Mouse (Mus musculus) T-helper 2 cell (primary cell): ENCODE measurements around the gene Actb.

Source experiments
- in situ Hi-C: fragments of 300-600 bp; cut with MboI, MseI; formaldehyde crosslinking; loops from one replicate; pipeline ENCODE4 v1.15.1; 2025; ENCODE audit warnings: high pct_unique_total_duplicates

Gene Actb

DNA sequence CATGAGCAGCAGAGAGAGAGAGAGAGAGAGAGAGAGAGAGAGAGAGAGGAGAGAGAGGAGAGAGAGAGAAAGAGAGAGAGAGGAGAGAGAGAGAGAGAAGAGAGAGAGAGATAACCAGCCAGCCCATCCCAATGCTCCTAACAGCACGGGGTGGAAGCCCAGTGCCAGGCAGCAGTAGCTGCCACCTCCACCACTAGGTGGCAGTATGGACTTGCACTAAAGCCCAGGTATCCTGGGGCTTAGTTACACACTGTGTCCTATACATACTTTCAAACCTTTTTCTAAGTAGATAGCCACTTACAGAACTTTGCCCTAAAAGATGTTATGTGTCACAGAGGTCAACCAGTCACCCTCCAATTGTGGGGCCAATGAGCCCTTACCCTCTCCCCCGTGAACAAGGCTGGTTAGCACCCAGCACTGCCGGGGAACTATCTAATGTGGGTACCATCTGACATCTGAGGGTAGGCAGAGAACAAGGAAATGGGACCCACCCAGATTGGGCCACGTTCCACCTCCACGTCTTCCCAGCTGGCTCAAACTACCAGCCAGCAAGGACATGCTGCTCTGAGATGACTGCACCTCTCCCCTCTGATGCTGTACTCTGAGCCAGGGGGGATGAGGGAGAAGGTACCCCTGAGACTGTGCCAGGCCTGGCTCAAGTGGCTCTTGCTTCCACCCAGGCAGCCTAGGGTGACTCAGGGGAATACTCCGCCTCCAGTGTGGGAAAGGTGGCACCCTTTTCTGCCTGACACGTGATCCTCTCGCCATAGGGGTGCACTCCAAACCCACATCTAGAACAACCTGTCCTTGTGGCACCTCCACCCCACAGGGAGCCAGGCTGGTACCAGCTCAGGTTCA, 27.0 kb downstream of the Actb start:
- in situ Hi-C loops = loop anchor here (5.0 to 10.0 kb wide), 2 partner anchors 55 to 97 kb away; no protein-coding TSS in a partner anchor

DNA sequence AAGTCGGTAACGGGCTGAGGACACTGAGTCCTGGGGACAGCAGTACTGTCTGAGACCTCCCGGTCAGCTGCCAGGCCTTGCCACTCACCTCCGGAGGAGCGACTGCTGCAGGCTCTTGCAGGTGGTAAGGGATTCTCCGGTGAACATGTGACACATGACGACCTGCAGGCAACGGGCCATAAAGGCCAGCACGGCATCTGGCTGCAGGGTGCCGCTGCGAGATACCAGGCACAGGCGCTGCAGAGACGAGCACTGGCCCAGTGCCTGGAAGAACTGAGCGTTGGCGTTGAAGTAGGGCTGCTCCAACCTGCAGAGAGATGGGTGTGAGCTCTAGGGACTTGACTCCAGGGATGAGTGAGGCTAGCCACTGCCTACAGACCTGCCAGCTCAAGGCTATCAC, 28.0 kb downstream of the Actb start:
- in situ Hi-C loops = no loop called here

DNA sequence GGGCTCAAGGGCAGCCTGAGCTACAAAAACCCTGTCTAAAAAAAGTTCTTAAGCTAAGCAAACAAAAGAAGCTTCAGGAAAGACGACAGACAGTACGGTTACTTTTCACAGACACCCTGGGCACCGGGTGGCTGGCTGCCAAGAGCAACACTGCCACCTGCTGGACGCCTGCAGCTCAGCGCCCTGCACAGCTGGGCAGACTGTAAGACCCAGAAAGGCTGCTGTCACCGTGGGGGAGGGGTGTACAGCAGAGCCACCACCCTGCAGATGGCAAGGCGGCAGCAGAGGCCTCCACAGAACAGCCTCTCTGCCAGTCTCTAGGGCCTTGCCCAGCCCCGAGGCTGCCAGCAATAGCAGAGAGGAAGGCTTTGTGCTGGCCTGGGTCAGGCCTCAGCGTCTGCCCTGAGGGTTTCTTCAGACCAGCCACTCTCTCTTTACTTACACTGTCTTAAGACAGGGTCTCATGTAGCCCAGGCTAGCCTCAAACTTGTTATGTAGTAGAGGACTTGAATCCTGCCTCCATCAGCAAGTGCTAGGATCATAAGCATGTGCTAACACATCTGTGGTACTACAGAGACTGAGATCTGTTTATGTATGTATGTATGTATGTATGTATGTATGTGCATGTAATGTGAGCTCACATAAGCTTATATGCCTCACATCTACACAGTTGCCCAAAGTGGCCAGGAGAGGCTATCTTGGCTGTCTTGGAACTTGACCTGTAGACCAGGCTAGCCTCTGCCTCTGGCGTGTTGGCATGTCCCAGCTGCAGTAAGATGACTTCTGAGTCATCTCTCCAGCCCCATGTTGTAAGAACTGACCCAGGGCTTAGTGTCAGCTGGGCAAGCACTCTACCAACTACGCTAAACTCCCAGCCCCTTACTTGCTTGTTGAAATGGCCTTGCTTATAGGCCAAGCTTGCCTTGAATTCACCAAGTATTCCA, 28.9 kb downstream of the Actb start:
- in situ Hi-C loops = no loop called here

DNA sequence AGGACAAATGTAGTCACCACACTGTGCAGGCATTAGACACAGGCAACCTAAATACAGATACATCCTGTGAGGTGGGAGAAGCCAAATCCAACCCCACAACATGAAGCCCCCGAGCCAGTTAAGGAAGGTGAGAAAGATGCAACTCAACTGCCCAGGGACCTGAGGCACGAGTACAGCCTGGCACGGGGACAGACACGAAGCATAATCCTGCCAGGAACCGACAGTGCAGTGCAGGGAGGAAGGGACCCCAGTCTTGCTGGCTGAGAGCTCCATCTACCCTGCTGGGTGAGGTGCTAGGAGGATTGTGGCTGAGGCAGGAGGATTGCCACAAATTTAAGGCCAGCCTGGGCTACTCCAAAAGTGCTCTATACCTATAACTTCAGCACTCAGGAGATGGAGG, 29.7 kb downstream of the Actb start:
- in situ Hi-C loops = no loop called here

DNA sequence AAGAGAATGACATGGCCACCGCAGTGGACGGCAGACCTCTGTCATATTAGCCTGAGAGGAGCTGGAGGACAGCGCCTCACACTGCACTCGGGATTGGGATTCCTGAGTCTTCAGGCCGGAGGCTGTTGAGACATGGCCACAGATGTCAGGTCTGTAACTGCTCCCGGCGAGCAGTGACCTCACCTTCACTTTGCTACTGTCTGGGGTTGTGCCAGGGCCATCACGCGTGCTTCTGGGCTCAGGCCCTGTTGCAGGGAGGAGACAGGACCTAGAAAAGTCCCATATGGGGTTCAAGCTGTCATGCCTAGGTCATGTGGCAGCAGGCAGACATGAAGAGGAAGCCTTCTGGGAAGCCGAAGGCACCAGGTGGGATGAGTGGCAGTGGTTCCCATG, 31.0 kb downstream of the Actb start:
- in situ Hi-C loops = no loop called here

DNA sequence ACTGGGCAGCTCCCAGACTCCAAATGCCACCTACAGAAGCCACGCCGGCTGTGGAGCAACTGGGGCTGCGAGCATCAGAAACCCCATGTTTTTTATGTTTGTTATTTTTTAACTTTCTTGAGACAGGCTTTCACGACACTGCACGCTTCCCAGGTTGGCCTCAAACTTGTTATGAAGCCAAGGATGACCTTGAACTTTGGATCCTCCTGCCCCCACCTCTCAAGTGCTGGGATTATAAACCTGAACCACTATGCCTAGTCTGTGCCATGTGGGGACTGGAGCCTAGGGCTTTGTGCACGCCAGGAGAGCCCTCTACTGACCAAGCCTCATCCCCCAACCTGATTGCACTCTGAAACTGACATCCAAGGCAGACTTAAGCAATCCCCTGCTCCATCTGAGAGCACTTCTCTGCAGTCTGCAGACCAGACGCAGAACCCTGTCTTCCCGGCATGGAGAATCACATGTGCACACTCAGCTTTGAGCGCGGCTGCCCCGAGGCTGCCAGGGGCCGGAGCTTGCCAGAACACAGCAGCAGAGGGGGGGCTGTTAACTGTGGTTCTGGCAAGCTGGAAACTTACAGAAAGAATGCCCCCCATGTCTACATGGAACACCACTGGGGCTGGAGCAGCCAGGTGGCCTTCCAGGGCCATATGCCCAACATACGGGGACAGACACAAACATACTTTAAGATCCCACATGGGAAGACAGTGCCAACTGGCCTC, 31.6 kb downstream of the Actb start:
- in situ Hi-C loops = loop anchor here (5.0 kb wide), 1 partner anchor 162 kb away; no protein-coding TSS in a partner anchor

DNA sequence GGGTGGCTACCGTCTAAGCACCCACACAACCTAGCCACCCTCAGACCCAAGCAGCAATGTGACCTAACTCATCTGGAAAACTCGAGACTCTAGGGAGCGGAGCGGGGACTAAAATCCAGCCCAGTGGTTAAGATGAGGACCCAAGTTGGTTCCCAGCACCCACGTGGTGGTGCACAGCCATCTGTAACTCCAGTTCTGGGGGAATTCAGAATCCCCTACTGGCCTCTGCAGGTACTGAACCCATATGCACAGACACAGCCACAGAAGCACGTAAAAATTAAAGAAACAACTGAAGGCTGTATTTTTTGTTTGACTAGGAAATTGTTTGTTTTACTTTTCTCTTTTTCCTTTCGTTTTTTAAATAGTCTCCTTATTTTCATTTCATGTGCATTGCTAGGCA, 32.8 kb downstream of the Actb start:
- in situ Hi-C loops = loop anchor here (5.0 kb wide), 1 partner anchor 164 kb away; no protein-coding TSS in a partner anchor

DNA sequence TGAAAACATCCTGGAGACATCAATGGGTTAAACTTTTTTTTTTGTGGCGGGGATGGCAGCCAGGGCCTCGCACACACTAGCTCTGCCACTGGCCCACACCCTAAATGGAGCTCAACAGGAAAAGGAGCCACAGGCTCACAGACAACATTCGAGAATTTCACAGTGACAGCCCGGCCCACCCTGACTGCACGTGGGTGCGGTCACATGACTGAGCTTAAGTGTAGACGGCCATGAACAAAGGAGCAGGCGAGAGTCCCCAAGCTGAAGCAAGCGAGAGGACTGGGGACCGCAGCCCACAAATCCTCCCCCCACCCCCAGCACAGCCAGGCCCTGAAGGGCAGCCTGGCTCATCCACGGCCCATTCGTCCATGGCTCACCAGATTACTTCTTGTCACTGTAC, 34.8 kb downstream of the Actb start:
- in situ Hi-C loops = loop anchor here (5.0 kb wide), 1 partner anchor 166 kb away; no protein-coding TSS in a partner anchor

DNA sequence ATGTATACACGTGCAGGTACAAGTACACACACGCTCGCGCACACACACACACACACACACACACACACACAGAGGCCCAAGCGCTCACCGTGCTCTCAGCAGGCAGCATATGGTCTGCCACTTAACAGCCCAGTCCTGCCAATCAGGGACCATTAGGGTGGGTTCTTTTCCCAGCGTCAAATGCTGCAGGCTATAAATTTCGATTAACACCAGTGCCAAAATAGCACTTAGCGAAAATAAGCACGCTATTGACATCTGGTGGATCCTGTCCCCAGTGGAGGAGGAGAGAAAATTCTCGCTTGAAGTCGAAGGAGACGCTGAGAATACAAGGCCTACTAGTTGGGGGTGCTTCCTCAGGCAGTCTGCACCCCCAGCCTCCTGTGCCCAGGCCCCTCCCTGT, 37.1 kb downstream of the Actb start:
- in situ Hi-C loops = no loop called here

DNA sequence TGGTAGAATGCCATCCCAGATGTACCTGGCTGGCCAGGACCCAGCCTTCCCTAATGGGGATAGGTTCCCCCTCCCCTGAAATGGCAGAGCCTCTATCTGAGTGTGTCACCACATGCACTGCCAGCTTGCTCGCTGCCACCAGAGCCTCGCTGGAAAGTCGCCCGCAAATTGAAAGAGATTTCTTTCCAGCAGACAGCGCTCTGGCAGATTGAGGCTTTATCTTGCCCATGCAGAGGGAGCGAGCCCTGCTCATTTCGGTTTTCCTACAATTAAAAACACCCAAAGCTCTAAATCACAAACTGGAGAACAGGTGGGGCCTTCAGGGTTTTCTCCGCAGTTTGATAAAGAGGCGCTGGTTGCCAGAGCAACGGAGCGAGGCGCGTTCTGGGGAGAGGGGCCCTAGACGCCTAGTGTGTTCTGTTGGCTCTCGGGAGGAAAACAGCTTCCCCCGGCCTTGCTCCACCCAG, 48.8 kb downstream of the Actb start:
- in situ Hi-C loops = no loop called here

DNA sequence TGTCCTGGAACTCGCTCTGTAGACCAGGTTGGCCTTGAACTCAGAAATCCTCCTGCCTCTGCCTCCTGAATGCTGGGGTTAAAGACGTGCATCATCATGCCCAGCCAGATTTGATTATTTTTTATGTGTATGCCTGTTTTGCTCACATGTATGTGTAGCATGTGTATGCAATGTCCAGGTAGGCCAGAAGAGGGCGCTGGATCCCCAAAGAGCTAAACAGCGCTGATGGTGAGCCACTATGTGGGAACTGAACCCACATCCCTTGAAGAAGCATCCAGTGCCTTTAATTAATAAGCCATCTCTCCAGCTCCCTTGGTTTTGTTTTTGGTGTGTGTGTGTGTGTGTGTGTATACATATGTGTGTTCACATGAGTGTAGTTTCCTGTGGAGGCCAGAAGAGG, 50.1 kb downstream of the Actb start:
- in situ Hi-C loops = no loop called here

DNA sequence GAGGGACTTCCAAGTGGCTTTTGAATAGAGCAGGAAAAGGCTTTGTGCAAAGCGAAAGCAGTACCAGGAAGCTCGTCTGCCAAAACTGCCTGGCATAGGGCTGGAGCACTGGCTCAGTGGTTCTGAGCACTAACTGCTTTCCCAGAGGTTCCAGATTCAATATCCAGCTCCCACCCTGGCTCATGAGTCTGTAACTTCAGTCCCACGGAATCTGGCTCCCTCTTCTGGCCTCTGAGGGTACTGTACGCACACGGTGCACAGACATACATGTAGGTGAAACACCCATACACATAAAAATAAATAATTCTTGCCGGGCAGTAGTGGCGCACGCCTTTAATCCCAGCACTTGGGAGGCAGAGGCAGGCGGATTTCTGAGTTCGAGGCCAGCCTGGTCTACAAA, 51.7 kb downstream of the Actb start:
- in situ Hi-C loops = no loop called here

DNA sequence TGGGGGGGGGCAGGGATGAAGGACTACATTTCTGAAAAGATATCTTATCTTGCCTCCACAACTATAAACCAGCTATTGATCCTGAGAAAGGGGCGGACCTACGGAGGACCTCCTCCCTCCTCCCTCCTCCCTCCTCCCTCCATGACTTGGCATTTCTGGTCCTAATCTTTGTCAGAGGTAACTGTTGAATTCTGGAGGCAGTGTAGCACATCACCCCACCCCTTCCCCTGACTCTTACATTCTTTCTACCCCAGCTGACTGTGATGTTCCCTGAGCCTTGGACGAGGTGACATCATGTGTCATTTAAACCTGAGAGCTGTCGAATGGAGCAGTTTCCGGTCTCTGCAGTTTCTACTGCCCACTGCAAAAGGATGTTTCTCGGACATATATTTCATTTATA, 53.0 kb downstream of the Actb start:
- in situ Hi-C loops = no loop called here
